In the genomic region with DNA sequence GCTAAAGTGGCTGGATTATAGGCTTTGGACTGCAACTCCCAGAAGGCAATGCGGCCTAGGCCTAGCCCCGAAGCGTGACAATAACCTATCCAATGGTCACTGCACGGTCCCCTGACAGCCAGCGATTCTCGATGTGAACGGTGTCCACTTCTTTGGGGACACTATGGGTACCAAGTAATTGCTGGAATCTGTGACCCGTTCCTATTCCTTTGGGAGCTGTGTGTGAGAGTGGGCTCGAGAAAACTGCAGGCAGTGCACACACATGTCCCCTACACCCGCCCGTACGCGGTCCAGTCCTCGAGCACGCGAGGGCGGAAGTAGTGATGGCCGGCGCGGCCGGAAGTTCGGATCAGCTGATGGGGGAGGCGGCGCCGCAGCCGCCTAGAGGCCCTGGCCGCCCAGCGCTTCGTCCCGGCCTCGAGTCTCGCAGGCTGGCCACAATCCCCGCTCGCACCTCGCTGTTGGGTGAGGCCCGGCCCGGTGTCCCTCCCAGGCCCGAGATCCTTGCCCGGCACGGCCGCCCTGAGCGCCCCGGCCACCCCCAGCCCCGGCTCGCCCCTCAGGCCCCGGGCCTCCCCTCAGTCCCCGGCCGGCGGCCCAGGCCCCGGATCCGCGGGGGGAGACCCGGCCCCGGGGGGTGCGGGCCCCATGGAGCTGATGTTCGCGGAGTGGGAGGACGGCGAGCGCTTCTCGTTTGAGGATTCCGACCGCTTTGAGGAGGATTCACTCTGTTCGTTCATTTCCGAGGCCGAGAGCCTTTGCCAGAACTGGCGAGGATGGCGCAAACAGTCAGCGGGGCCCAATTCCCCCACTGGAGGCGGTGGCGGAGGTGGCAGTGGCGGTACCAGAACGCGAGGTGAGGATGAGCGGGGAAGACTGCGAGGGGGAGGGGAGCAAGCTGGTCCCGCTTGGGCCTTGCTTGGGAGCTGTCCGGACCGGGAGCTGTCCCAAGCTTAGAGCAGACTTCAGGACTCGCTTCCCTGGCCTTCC, we compare ENCODE assay signal across 8 mouse cellular contexts. TPM values are rescaled to one million over a fixed set of nuclear protein-coding genes. Genes with fewer than 3 reads are reported as not detected.
DNase-seq lines count a peak whose midpoint lies in the region; ATAC-seq lines count a peak whose summit lies in the region.

Zswim8 (plus strand) TSS at position 352 of the 990 bp plus-strand sequence.

- H3K79me2 ChIP-seq in macrophage (ENCODE audit: inconsistent target) = peaks cover 60% of the 10 kb centered on the region

- peak within 1 kb of the TSS; percentile 90 for H3K4me3 ChIP-seq in hindbrain, embryonic 16.5 days (ENCODE audit: low read length)
- peak within 1 kb of the TSS; percentile 77 for H3K4me3 ChIP-seq in macrophage (ENCODE audit: inconsistent target)

- 1% methylated on average over 80 of the region's 80 CpGs for WGBS in hindbrain, embryonic 16.5 days
- WGBS in macrophage (ENCODE audit: missing documents) = under 1% methylated on average over 62 of the region's 80 CpGs

- H3K9ac ChIP-seq in hindbrain, embryonic 16.5 days (ENCODE audit: low read depth, low read length) = peak within 1 kb of the TSS; percentile 98

- H3K4me1 ChIP-seq in hindbrain, embryonic 16.5 days (ENCODE audit: control insufficient read depth, insufficient read depth, low read depth, low read length) = peaks cover 18% of the 10 kb centered on the region

- DNase-seq in R1 (ENCODE audit: low read depth, low spot score) = peak; percentile 77
- DNase-seq in cerebellum, postnatal 36 days = peak; percentile 91
- peak; percentile 90 for DNase-seq in gastrocnemius, adult 18-20 months (ENCODE audit: low spot score)
- peak; percentile 88 to 91 for DNase-seq in left cerebral cortex, adult 18-20 months (ENCODE audit: low spot score in 2 of 2)
- DNase-seq in right cerebral cortex, adult 18-20 months = peak; percentile 93
- DNase-seq in urinary bladder, postnatal 10 days (ENCODE audit: low spot score) = peak; percentile 51

- peak within 1 kb of the TSS; percentile 57 for H3K4me2 ChIP-seq in hindbrain, embryonic 16.5 days (ENCODE audit: low read length)

- peaks cover 15% of the 10 kb centered on the region; the same call in 1 of the 2 replicates for H3K36me3 ChIP-seq in hindbrain, embryonic 16.5 days (ENCODE audit: control insufficient read depth, insufficient read depth, low read length)
- H3K36me3 ChIP-seq in macrophage (ENCODE audit: inconsistent target) = peaks cover 21% of the 10 kb centered on the region

- no peaks in the 10 kb centered on the region for H3K27me3 ChIP-seq in hindbrain, embryonic 16.5 days (replicated peaks; ENCODE audit: control insufficient read depth, insufficient read depth, low read length)

- peak; percentile 96 for ATAC-seq in hindbrain, embryonic 16.5 days

- peak within 1 kb of the TSS; percentile 86 for H3K27ac ChIP-seq in hindbrain, embryonic 16.5 days (ENCODE audit: low read depth, low read length)
- H3K27ac ChIP-seq in macrophage = peak within 1 kb of the TSS; percentile 65

- no peaks in the 10 kb centered on the region for H3K9me3 ChIP-seq in hindbrain, embryonic 16.5 days (ENCODE audit: control insufficient read depth, low read length)

RNA-seq across cellular contexts. Expression of gene Zswim8, which starts in this region (rescaled TPM):
- 10 to 100 TPM; 27.3 to 36.0 TPM for total RNA-seq in gastrocnemius, adult 18-20 months (2021)
- polyA plus RNA-seq in hindbrain, embryonic 16.5 days (2015; fragmentation: Nextera tagmentation; extraction: Ambion mirVana) = 36.1 and 42.2 TPM in 2 replicates
- total RNA-seq in left cerebral cortex, adult 18-20 months (2021) = 100 to 1,000 TPM; 151 to 155 TPM
- 100 to 1,000 TPM; 322 to 740 (median 494) TPM for total RNA-seq in macrophage (2018; cell fraction: chromatin; rRNA removed)
- total RNA-seq in macrophage (2018; cell fraction: cytosol; rRNA removed) = 10 to 100 TPM; 30.5 to 65.8 (median 44.9) TPM
- 100 to 1,000 TPM; 207 to 425 (median 288) TPM for total RNA-seq in macrophage (2018; cell fraction: nucleus; rRNA removed)
- polyA plus RNA-seq in macrophage (2018) = 38.2 to 53.2 TPM (median 47.0 TPM) in 3 replicates

Comparison
In these comparisons a context has a peak if more than half of its experiments do, and no peak if none do; other contexts are left out.
1. Peak in every context shown above with its lines: DNase-seq, ATAC-seq, H3K4me3 ChIP-seq and H3K27ac ChIP-seq.
2. RNA of gene Zswim8 (total RNA-seq): 151 to 155 TPM in left cerebral cortex, adult 18-20 months; 27.3 to 36.0 TPM in gastrocnemius, adult 18-20 months; every median in the first group is over 4 times any median in the second.